Mouse (Mus musculus): ENCODE data around the gene Rslcan18.
A peak's percentile ranks its signal among the peaks of the same experiment; 100 is the strongest.
"Not testable (repeated sequence)": the region's sequence is repeated elsewhere in the genome, so short reads cannot be mapped to it uniquely, and the experiment has no call there.

Rslcan18 gene

GRCm38 (mm10) chr13:67116163-67116562 lies at the start of gene Rslcan18:
Gene Rslcan18 (minus strand): TSS chr13:67116263.
- not testable (repeated sequence) for DNase-seq

GRCm38 (mm10) chr13:67128038-67128721 lies 12.1 kb upstream of the Rslcan18 start:
- DNase-seq, result peak; percentile 88 to 90

- not testable (repeated sequence) for DNase-seq
These were observed 11.4 kb upstream of the Rslcan18 start for GRCm38 (mm10) chr13:67127507-67127906.

DNA sequence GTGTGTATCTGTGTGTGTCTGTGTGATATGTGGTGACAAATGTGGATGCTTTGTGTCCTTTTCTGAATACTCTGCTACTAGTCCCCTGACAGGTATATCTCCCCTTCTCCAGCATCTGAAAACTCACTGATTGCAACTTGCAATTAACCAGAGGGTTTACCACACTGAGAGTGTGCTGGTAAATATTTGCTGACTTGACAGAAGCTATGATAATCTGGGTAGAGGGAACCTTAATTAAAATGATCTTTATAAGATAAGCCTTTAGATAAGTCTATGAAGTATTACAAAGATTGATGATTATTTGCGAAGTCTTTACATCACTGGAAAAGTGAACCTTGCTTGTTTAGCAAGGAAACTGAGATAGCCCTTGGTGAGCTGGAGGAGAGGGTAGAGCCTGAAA lies 8.4 kb upstream of the Rslcan18 start:
- DNase-seq, result no peak

DNA sequence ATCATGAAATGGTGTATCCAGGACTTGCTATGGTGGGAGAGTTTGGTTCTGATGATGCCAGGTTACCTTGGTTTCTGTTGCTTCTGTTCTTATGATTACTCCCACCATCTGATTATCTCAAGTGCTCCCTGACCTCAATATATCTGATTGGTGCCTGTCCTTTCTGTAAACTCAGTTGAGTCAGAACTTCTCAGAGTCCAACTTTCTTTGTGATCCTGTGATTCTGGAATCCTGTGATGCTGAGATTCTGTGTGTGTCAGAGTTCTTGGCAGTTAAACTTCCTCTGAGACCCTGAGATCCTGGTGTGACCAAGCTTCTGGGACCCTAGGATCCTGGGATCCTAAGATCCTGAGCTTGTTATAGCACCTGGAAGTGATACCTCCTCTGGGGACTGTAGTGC lies 5.3 kb upstream of the Rslcan18 start, which contains the start of gene Zfp759:
Gene Zfp759 (plus strand): TSS at position 301 of the 400 bp plus-strand sequence.
- not testable (repeated sequence) for DNase-seq

GRCm38 (mm10) chr13:67113287-67113686 lies 2.8 kb downstream of the Rslcan18 start:
- no peak for DNase-seq

- DNase-seq, result no peak
These were observed 4.0 kb downstream of the Rslcan18 start for GRCm38 (mm10) chr13:67112096-67112495.

DNA sequence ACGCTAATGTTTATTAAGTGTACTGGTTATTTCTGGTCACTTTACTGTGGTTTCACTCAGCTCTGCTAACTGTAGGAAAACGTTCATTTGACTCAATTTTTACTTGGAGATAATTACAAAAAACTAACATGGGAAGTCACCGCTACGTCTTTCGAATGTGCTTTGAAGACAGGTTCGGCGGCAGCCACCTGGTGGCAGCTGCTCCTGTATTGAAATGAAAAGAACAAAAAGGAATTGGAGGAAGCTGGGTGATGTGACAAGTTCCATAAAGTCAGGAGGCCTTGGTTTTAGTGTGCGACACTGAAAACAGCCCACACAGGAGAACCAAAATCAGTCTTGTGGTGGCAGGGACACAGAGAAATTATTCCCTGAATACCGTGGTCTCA lies 7.2 kb downstream of the Rslcan18 start:
- peak in 1 of 2 experiments; percentile 64 for DNase-seq

DNA sequence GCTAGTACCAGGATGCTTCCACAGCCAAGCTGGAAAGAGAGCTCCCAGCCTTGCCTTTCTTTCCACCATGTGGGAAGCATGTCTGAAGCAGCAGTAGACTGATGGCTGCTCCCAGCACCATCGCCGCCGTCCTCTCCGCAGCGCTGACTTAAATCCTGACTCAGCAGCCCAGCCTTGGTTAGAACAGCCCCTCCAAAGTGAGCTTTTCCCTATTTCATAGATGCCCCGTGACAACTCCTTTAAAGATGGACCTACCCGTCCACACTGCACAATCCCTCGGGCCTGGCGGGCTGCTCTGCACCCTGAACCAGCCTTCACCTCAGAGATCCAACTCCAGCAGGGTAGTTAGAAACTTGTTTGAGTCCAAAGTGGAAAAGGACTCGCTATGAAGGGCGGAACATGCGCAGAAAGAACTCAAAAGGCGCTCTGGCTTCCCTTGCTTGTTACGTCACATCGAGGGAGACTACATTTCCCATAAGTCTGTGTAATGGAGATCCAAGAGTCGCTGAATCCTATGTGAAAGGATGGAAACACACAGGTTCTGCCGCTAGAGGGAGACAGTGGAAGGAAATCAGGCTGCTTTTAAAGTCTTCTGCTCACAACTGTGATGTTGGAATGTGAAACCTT lies 7.8 kb downstream of the Rslcan18 start, which contains the start of gene Gm28557:
Gene Gm28557 (minus strand): TSS at position 411 of the 627 bp plus-strand sequence.
- DNase-seq, result peak; percentile 92 to 96

- no peak for DNase-seq
These were observed 8.4 kb downstream of the Rslcan18 start for GRCm38 (mm10) chr13:67107681-67108080.

- no peak for DNase-seq
These were observed 18.2 kb downstream of the Rslcan18 start, which contains the start of gene Zfp708 for GRCm38 (mm10) chr13:67097876-67098275. Gene Zfp708 (minus strand): TSS chr13:67097976.

- no peak for DNase-seq
These were observed 25.9 kb downstream of the Rslcan18 start for GRCm38 (mm10) chr13:67090154-67090553.

GRCm38 (mm10) chr13:67081946-67082345 lies 34.1 kb downstream of the Rslcan18 start:
- DNase-seq, result peak in 1 of 2 experiments; percentile 10

- DNase-seq, result peak; percentile 69 to 74
These were observed 34.8 kb downstream of the Rslcan18 start for GRCm38 (mm10) chr13:67081142-67081713.

GRCm38 (mm10) chr13:67077244-67077643 lies 38.8 kb downstream of the Rslcan18 start:
- no peak for DNase-seq

GRCm38 (mm10) chr13:67072786-67073185 lies 43.3 kb downstream of the Rslcan18 start:
- no peak for DNase-seq

DNA sequence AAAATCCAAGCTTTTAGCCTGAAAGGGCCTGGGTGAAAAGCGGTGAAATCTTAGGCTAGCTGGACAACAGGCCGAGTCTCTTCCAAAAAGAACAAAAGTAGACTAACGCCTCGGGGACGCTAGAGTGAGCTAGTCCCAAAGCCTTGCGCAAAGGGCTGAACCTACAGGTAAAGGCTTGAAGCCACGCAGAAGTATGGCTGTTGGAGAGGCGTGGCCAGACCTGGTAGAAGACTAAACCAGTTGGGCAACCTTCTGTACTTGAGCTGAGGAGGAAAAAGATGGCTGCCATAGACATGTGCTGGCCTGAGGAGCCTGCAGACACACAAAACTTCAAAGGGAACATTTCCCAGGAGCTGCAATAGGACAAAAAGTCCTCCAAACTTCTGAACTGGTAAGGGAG lies 50.7 kb downstream of the Rslcan18 start:
- DNase-seq, result no peak

DNA sequence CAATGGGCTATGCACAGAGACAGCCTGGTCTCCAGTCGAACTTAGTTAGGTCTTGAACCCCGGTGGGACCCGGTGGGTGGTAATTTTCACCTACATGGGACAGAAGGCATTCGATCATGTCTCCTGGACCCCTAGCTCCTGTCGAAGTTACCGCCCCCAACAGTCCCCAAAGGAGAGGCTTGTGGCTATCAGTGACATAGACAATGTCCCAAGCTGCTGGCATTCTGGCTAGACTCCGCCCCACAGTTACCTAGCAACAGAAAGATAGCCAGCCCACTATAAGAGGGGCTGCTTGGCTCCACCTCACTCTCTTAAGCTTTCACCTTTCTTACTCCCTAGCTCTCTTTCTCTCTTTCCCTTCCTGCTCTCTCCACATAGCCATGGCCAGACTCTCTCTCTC lies 53.6 kb downstream of the Rslcan18 start:
- peak in 1 of 2 experiments; percentile 4 for DNase-seq

DNA sequence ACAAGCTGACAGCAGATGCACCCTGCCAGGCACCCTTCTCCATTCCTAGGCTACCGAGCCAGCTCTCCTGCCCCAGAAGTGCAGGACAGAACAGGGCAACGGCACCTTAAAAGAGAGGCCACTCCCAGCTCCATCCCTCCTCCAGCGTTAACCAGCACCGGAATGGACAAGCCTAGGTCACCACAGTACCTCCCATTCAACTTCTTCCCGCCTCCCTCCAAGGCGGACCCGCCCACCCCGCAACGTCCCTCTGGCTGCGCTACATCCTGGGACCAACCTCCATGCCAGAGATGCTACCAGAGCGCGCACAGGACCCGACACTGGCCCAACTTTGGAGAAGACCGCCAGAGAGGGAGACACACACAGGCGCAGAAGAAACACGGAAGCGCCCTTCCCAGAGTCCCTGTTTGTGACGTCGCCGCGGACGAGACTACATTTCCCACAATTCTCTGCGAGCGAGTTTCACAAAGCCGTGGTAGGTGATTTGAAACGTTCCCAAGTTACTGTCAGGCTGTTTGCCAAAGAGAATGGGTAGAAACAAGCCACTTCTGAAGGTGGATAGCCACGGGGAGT lies 55.2 kb downstream of the Rslcan18 start, which contains the start of gene Zfp712:
Gene Zfp712 (minus strand): TSS at position 385 of the 573 bp plus-strand sequence.
- peak; percentile 93 to 94 for DNase-seq

GRCm38 (mm10) chr13:67060161-67060785 lies 55.8 kb downstream of the Rslcan18 start:
- DNase-seq, result peak in 1 of 2 experiments; percentile 4
